Mouse (Mus musculus): ENCODE results near the gene Psmb9.

The Psmb9 gene

DNA sequence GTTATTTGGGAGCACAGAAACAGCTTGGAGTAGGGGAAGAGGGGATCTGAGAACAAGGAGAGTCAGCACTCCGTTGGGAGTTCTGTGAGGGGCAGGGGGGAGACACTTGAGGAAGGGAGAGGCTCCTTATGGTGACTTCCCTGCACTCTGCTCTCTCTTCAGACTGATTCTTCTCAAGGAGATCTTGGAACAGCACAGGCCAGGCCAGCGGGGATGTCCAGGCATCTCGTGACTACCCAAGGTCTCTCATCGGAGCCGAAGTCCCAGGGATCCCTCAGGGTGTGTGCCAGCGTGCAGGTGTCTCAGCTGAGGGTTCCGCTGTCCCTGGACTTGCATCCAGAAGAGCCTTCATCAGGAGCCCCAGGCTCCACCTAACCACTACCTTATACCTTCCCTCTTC is 48.9 kb downstream of the Psmb9 start:
- DNase-seq (ENCODE audit: low spot score) = no peak

DNA sequence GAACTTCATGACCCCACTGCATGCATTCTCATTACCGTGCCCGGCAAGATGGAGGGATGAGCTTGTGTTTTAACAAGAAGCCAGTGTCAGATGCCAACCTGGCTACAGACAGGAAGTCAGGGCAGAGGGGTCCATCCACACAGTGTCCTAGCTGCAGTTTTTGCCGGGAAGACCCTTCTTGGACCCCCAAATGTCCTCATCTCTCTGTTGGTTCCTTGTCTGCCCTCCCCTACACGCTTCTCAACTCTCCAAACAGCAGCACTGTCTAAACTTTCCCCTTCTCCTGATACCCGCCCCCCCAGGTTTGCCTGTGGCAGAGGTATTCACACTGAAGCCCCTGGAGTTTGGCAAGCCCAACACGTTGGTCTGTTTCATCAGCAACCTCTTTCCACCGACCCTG is 50.0 kb downstream of the Psmb9 start:
- no peak for DNase-seq (ENCODE audit: low spot score)

DNA sequence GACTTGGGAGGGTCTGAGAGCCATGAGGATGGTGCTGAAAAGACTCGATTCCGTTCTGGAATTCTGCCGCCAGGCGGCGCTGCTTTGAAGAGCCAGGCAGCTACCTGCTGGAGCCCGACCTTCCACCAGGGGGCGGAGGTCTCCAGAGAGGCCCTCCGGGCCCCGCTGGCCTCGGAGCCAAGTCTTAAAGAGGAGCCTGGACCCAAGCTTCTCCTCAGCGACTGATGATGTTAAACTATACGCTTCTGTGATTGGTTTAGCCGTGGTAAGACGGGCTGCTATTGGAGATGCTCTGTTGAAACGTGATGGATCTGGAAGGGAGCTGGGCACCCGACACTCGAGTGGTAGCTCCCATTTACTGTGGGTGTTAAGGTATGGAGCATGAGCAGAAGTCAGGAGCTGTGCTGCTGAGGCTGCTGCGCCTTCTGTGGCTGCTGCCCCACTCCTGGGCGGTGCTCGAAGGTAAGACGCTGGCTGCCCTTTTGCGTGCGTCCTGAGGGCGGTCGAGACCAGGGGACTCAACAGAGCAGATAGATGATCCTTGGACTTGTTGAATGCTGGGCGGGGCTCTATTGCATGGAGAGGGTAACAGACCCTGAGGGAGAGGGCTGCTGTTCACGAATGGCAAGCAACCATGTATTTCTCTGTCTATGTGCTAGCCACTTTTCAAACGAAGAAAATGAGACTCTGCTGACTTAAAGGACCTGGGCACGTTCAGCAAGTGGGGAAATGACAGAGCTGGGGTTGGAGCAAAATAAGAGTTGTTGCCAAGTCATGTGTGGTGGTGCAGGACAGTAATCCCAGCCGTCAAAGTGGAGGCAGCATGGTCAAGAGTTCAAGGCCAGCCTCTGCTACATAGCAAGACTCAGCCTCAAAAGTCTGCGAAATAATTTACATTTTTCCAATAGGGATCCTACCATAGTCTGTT is 52.0 kb downstream of the Psmb9 start:
- DNase-seq (ENCODE audit: low spot score) = peak; percentile 99

DNA sequence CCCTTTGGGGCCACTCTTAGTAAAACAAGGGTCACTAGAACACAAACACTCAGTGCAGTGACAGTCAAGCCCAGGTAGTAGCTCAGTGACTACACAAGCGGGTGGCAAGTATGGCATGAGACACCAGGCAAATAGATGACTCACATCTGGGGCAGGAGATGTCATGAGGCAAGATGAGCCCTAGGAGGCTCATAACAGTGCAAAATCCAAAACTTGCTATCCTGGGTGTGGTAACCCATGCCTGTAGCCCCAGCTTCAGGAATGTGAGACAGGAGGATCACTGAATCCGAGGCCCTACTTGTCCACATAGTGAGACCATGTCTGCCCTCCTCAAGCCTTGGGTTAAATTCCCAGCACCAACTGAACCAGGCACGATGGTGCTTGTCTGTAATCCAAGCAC is 53.1 kb downstream of the Psmb9 start:
- DNase-seq (ENCODE audit: low spot score) = peak; percentile 31

DNA sequence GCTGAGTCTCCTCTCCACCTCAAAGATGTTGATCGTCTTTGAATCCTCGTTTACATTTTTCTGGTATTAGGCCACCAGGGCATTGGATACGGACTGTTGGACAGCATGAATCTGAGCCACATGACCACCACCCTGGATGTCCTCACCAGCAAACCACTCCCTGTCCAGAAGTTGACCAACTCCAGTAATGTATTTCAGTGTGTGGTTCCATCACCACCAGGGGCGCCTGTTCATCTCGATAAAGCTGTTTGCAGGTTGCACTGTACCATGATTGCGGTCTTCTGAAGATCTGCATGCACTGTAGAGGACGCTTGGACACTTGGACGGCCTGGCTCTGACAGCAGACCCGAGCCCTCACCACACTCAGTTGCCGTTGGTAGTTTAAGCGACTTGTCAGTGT is 54.3 kb downstream of the Psmb9 start:
- peak; percentile 57 for DNase-seq (ENCODE audit: low spot score)

Data from testis, postnatal 10 days (tissue).